Mouse (Mus musculus): ENCODE results near the gene Zfand2b. TPM values are rescaled to one million over a fixed set of nuclear protein-coding genes. Genes with fewer than 3 reads are reported as not detected.
A peak's percentile ranks its signal among the peaks of the same experiment; 100 is the strongest.

Gene Zfand2b
- polyA plus RNA-seq, 1 experiment, result 43.4 TPM

DNA sequence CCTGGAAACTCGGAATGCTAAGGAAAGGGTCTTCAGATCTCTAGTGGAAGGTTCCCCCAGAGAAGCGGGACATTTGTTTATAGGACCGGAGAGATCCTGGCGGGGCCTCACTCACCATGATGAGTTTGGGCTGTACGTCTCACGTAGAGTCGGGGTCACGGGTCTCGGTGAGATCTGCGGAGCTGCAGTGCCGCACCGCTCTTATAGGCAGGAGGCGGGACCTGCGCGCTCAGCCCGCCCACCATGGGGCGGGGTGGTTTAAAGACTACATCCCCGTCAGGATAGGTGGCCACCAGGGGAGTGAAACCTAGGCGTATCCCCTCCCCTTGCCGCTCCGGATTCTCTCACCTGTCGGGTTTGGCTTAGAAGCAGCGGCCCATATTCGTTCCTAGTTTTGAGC lies 50.6 kb downstream of the Zfand2b start:
- Histone ChIP-seq H3K4me2 (ENCODE audit: low read depth) (peak overlapping the region; percentile 95), H3K79me2 (ENCODE audit: control insufficient read depth, insufficient read depth) (peaks cover 24% of the 10 kb centered on the region), H3K27me3 (ENCODE audit: control insufficient read depth, insufficient read depth, insufficient read length) (no peaks in the 10 kb centered on the region), H3K36me3 (ENCODE audit: control insufficient read depth, insufficient read depth) (peaks cover 12% of the 10 kb centered on the region), H3K4me3 (peak overlapping the region; percentile 71), H3ac (ENCODE audit: control insufficient read depth, insufficient read length) (peak overlapping the region; percentile 2)
- TF ChIP-seq CEBPB (IDR thresholded peaks at IDR 0.05; ENCODE audit: insufficient read depth, poor library complexity, severe bottlenecking) (no peak), SRF (IDR thresholded peaks at IDR 0.05; ENCODE audit: control insufficient read depth, insufficient read length, low read depth) (no peak), POLR2A (IDR thresholded peaks at IDR 0.05; ENCODE audit: insufficient read length, low read depth) (peak; percentile 98), POLR2AphosphoS2 (IDR thresholded peaks at IDR 0.05; ENCODE audit: insufficient read length, low read depth) (peak; percentile 96), MYOG (IDR thresholded peaks at IDR 0.05; ENCODE audit: control insufficient read depth in 1 of 3, insufficient read depth in 1 of 3, insufficient read length in 2 of 3, low read depth in 2 of 3) (no peak), MYOD1 (IDR thresholded peaks at IDR 0.05; ENCODE audit: control insufficient read depth in 1 of 3, insufficient read length in 2 of 3, low read depth in 2 of 3) (peak in 1 of 3 experiments; percentile 24), TCF3 (IDR thresholded peaks at IDR 0.05; ENCODE audit: insufficient read length, low read depth) (no peak), MAX (IDR thresholded peaks at IDR 0.05; ENCODE audit: low read depth) (no peak), USF1 (IDR thresholded peaks at IDR 0.05; ENCODE audit: low read depth) (no peak), TCF12 (IDR thresholded peaks at IDR 0.05; ENCODE audit: insufficient read depth, poor library complexity, severe bottlenecking) (no peak)

- Histone ChIP-seq H3K36me3 (ENCODE audit: control insufficient read depth, insufficient read depth) (peaks cover 11% of the 10 kb centered on the region), H3K4me3 (peak within 1 kb of the TSS; percentile 71), H3K79me2 (ENCODE audit: control insufficient read depth, insufficient read depth) (peaks cover 23% of the 10 kb centered on the region), H3K27me3 (ENCODE audit: control insufficient read depth, insufficient read depth, insufficient read length) (no peaks in the 10 kb centered on the region), H3K4me2 (ENCODE audit: low read depth) (peak within 1 kb of the TSS; percentile 95), H3ac (ENCODE audit: control insufficient read depth, insufficient read length) (peak within 1 kb of the TSS; percentile 2)
- TF ChIP-seq SRF (IDR thresholded peaks at IDR 0.05; ENCODE audit: control insufficient read depth, insufficient read length, low read depth) (no peak), POLR2A (IDR thresholded peaks at IDR 0.05; ENCODE audit: insufficient read length, low read depth) (no peak)
These were observed 51.1 kb downstream of the Zfand2b start, which contains the start of gene Tuba4a for GRCm38 (mm10) chr1:75219531-75219930. Gene Tuba4a, minus strand, starts transcription at chr1:75219865.

Other genes starting within 250 kb of the Zfand2b start
- not detected for gene Cfap65, start 233.0 kb upstream of the Zfand2b start, polyA plus RNA-seq (2012; fragmentation: generic; extraction: Trizol)
- 0.07 TPM for gene Ihh, start 217.0 kb upstream of the Zfand2b start, polyA plus RNA-seq (2012; fragmentation: generic; extraction: Trizol)
- 4.5 TPM for gene Nhej1, start 43.4 kb upstream of the Zfand2b start, polyA plus RNA-seq (2012; fragmentation: generic; extraction: Trizol)
- gene Slc23a3, start 34.8 kb upstream of the Zfand2b start, polyA plus RNA-seq (2012; fragmentation: generic; extraction: Trizol), result 0.08 TPM
- gene Cnppd1, start 25.9 kb upstream of the Zfand2b start, polyA plus RNA-seq (2012; fragmentation: generic; extraction: Trizol), result 53.7 TPM
- gene Retreg2, start 25.9 kb upstream of the Zfand2b start, polyA plus RNA-seq (2012; fragmentation: generic; extraction: Trizol), result 33.9 TPM
- gene Abcb6, start 11.7 kb downstream of the Zfand2b start, polyA plus RNA-seq (2012; fragmentation: generic; extraction: Trizol), result 61.4 TPM
- gene Ankzf1, start 23.5 kb downstream of the Zfand2b start, polyA plus RNA-seq (2012; fragmentation: generic; extraction: Trizol), result 11.4 TPM
- gene Atg9a, start 23.6 kb downstream of the Zfand2b start, polyA plus RNA-seq (2012; fragmentation: generic; extraction: Trizol), result 44.6 TPM
- 2.0 TPM for gene Glb1l, start 42.2 kb downstream of the Zfand2b start, polyA plus RNA-seq (2012; fragmentation: generic; extraction: Trizol)
- gene Stk16, start 42.2 kb downstream of the Zfand2b start, polyA plus RNA-seq (2012; fragmentation: generic; extraction: Trizol), result 86.4 TPM
- 210 TPM for gene Tuba4a, start 51.2 kb downstream of the Zfand2b start, polyA plus RNA-seq (2012; fragmentation: generic; extraction: Trizol)
- gene A630095N17Rik, start 63.5 kb downstream of the Zfand2b start, polyA plus RNA-seq (2012; fragmentation: generic; extraction: Trizol), result 0.11 TPM
- gene Dnajb2, start 67.8 kb downstream of the Zfand2b start, polyA plus RNA-seq (2012; fragmentation: generic; extraction: Trizol), result 54.1 TPM
- 3.6 TPM for gene Ptprn, start 95.9 kb downstream of the Zfand2b start, polyA plus RNA-seq (2012; fragmentation: generic; extraction: Trizol)
- not detected for gene Resp18, start 109.8 kb downstream of the Zfand2b start, polyA plus RNA-seq (2012; fragmentation: generic; extraction: Trizol)
- gene Dnpep, start 149.3 kb downstream of the Zfand2b start, polyA plus RNA-seq (2012; fragmentation: generic; extraction: Trizol), result 170 TPM
- 2,193 TPM for gene Des, start 191.7 kb downstream of the Zfand2b start, polyA plus RNA-seq (2012; fragmentation: generic; extraction: Trizol)
- 42.3 TPM for gene Speg, start 206.7 kb downstream of the Zfand2b start, polyA plus RNA-seq (2012; fragmentation: generic; extraction: Trizol)

All from myocyte (in vitro differentiated cells).